Mouse (Mus musculus) cerebellum, postnatal 14 days (tissue): Measurements from ENCODE around the gene Prdm13.
A peak's percentile ranks its signal among the peaks of the same experiment; 100 is the strongest.

Experiments
- DNase-seq, 2 experiments: peaks; one replicate each; pipeline ENCODE4 v3.0.0; 2021; ENCODE audit warnings: mixed read lengths in 2 of 2

The Prdm13 gene

GRCm38 (mm10) chr4:21685595-21686091 is at the start of gene Prdm13:
Gene Prdm13, minus strand, starts transcription at chr4:21685963.
- DNase-seq, result peak in 1 of 2 experiments; percentile 15

DNA sequence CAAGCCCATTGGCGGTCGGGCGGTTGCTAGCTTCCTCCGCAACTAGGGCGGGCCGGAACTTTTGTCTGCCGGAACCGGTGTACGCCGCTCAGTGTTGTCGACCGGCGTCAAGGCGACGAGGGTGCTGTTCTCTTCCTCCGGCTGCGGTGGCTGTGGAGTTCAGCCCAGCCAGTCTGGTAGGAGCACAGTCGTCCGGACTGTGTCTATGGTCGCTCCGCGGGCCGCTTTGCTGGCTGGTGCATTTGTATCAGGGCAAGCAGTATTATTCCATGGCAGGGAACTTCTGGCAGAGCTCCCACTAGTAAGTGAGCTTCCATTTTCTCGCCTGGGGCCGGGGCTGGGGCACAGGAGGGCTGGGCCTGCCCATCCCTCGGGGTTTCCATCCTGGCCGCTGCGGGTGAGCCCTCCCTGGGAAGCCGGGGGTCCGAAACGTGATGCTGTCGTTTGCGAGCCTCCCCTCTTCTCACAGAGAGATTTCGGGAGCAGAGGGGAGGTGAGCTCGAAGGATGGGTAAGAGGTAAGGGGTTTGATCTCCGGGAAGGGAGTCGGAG is 41.9 kb upstream of the Prdm13 start, which contains the start of gene Ccnc:
Gene Ccnc (plus strand): TSS at position 87 of the 551 bp plus-strand sequence.
- peak; percentile 94 to 96 for DNase-seq

- peak; percentile 57 to 64 for DNase-seq
Measured at GRCm38 (mm10) chr4:21726912-21727614, 41.3 kb upstream of the Prdm13 start.

- no peak for DNase-seq
Measured at GRCm38 (mm10) chr4:21722752-21723334, 37.1 kb upstream of the Prdm13 start.

DNA sequence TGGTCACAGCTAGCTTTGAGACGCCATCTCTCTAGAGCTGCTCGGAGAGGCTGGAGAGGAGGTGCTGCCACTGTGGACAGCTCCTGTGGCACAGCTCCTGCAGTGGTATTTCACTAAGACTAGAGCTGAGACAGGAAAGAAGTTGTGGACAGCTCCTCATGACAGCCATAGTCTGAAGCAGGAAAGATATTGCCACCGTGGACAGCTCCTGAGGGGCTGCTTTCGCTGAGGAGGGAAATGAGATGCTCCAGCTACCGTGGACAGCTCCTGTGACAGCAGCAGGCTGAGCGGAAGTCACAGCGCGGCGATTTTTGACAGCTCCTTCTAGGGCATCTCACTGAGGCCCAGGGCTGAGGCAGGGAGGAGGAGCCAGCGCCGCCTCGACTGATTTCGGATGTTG is 26.4 kb upstream of the Prdm13 start:
- DNase-seq, result peak; percentile 33 to 43

DNA sequence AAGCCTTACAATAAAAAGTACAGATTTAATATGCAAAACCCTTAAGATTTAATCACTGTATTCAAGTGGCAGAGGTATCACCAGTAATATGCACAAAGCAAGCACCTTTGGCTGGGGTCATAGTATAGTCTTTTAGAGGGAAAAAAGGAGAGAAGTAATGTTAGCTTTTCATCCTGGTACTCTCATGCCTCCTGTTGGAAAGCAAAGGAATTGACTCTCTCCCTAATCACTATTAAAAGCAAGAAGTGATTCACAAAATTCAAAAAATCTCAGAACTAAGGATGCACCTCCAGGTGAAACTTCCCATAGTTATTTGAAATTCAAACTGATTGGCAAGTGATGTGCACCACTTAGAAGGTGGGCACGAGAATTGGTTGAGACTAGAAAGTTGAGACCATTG is 19.3 kb upstream of the Prdm13 start:
- DNase-seq, result no peak

DNA sequence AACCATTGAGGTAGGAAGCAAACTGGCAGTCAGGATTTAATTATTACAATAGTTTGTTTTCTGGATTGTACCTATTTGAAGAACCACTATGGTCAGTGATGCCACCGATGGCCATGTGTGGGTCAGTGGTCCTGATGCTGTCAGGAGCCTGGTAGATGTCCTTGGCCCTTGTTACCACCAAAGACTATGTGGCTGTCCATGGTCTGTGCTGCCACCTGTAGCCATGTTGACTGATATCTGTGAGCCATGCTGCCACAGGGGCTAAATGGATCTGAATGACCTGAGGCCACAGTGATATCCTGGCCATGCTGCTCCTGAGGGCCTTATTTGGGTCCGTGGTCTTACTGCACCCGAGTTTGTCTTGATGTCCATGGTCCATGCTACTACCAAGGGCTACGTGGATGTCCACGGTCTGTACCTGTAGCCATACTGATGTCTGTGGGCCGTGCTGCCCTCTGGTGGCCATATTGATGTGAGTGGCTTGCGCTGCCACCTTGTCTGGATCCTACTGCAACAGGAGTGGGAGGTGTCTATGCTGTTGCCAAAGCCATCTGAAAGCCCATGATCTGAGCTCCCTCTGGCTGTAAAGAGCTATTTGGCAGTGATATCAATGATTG is 10.0 kb upstream of the Prdm13 start:
- peak; percentile 84 to 90 for DNase-seq

- peak in 1 of 2 experiments; percentile 15 for DNase-seq
Measured at GRCm38 (mm10) chr4:21690221-21690620, 4.5 kb upstream of the Prdm13 start.

GRCm38 (mm10) chr4:21689492-21689941 is 3.8 kb upstream of the Prdm13 start:
- peak in 1 of 2 experiments; percentile 42 for DNase-seq

DNA sequence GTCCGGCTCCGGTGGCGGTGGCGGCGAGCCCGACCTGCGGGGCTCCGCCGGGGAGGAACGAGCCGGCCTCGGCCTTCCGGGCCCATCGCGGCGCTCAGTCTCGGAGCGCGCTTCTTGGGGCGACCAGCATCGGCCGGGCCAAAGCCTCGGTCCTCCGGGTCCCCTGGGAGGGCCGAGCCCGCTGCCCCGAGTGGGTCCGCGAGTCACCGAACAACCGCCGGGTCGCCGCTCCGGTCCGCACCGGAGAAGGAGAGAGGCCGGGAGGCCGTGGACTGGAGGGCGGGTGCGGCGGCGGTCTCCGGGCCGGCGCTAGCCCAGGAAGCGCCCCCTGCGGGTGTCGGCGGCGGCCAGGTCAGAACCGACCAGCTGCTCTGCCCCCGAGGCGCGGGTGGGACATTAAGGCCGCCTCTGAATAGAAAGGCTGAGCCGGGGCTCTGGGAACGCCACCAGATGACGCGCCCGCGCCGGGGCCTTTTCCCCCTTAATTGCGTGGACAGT is 3.0 kb upstream of the Prdm13 start:
- peak; percentile 27 to 49 for DNase-seq

DNA sequence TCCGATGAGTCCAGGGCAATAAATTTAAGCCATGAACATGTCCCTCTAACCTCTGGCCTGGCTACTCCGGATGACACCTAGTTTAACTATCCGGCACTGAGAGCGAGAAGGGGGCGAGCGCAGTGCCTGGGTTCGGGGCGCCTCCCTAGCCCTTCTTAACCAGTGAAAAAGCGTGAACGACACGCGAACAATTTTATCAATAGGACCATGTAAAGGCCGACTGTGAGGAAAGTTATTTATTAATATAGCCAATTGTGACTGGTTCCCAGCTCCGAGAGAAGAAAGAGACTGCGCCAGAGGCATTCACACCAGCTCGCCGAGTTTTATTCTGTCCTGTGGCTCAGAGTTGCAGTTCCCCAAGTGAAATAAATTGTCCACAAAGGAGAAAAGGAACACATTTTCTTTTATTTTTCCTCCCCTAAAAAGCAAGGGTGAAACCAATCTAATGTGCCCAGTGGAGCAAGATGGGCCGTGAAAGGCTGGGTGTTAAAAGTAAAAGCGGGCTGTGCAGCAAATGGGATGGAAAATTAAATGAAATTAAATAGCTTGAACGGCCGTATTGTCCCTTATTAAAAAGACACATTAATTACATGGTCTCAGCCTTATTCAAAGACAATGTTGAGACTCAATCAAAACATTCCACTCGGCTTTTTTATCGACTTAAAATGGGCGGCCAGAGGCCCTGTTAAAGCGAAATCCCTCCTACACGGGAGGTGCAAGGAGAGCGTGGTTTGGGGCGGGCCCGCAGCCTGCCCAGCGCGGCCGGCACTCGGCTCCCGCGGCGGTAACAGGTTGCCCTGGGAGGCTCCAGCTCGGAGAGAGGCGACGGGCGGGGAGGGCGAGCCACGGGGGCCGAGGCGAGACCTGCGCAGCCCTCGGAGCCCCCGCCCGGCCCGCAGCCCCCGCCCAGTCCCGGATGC is 2.3 kb upstream of the Prdm13 start:
- DNase-seq, result peak in 1 of 2 experiments; percentile 12

DNA sequence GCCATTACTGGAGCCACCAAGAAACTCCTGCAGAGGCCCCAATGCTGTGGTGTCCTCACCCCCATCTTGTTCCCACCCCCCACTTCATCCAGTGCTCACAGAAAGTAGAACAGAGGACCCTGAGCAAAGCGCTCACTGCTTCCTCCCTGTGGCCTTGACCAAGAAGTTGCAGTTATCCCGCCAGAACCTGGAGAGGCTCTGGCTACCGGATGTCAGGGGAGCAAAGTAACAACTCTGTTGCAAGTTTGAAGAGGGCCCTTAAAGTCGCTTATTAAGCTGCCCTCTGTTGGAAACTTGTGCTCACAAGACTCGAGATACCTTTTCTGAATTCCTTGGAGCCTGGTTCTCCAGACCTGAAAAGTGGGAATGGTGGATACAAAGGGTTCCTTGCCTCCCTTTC is 1.2 kb upstream of the Prdm13 start:
- DNase-seq, result peak in 1 of 2 experiments; percentile 23

DNA sequence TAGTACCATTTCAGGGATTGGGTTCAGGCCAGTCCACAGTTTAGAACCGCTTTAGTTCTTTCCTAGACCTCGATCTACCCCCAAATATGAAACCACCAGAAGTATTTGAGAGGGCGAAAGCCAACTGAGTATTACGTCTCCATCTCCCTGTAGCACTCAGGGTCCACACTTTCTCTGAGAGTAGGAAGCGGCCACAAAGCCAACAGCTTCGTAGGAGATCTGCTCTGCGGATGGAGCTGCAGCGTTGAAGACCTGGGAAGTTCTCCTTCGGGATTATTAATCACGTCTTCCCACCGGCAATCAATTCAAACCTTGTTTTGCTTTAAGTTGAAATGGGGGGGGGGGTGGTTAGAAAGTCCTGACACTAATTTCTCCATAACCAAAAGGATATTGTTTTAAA is 653 bp upstream of the Prdm13 start:
- DNase-seq, result peak in 1 of 2 experiments; percentile 8

- DNase-seq, result no peak
Measured at GRCm38 (mm10) chr4:21684341-21684970, 1.3 kb downstream of the Prdm13 start.

DNA sequence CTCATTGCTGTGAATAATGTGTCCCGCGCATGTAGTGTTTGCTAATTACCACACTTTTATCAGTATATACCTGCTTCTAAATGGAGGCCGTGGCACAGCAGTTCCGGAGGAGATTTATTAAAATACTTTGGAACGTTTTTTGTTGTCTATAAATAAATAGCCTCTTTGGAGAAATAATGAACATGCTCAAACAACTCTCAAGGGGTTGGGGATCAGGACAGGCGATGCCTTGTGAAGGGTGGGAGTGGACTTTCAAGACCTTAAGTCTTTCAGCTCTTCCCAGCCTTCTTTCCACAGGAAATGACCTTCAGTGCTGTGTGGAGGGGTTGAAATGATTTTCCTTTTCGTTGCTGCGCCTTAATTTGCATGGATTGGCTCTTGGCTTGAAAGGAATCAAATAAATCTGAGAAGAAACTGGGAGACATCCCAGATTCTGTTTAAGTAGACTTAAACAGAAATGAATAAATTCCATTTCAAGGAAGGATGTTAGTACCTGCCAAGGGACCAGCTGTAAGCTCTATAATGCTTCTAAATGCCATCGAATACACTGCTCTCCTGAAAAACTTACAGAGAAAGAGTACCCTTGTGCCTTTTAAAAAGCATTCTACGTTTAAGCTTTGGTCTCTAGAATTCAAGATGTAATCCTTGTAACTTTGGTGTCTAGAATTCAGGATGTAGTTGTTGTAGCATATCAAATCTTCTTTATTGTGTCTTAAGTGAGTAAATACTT is 3.2 kb downstream of the Prdm13 start:
- peak in 1 of 2 experiments; percentile 9 for DNase-seq

- no peak for DNase-seq
Measured at GRCm38 (mm10) chr4:21680971-21681370, 4.8 kb downstream of the Prdm13 start.

- DNase-seq, result no peak
Measured at GRCm38 (mm10) chr4:21679624-21680480, 5.9 kb downstream of the Prdm13 start.

DNA sequence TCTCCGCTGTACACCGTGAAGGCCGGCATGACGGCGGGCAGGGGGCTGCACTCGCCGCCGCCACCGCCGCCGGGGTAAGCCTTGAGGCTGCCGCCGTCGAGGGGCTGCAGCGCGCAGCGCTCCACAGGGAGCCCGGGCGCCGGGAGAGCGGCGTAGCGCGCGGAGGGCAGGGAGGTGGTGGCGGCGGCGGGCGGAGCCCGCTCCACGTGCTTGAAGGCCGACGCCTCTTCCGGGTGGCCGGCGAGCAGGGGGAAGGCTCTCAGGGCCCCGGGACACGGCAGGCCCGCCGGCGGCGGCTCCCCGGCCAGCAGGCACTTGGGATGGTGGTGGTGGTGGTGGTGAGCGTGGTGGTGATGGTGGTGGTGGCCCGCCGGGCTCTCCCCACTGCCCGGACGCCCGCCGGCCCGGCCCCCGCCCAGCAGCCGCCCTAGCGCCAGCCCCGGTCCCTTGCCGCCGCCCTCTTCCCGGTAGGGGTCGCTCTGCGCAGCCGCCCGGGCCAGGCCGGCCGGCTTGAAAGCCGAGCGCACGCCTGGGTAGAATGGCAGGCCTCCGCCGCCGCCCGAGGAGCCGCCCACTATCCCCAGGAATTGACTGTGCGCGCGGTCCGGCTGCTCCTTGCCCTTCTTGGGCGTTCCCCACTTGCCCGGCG is 6.7 kb downstream of the Prdm13 start:
- DNase-seq, result peak; percentile 37 to 43
